ENCODE assay signal across 9 mouse cellular contexts in genomic region chr16:18036425-18036955, GRCm38 (mm10). TPM values are rescaled to one million over a fixed set of nuclear protein-coding genes. Genes with fewer than 3 reads are reported as not detected.
A peak's percentile ranks its signal among the peaks of the same experiment; 100 is the strongest.
DNase-seq lines count a peak whose midpoint lies in the region; ATAC-seq and TF ChIP-seq lines count a peak whose summit lies in the region.
"Had no signal": no experiment of that assay in that cellular context is flagged by ENCODE, and none has a peak within 500 bp of the region (broad histone marks: within the 10 kb centered on the region; RNA-seq: fewer than 3 reads in every experiment).

No protein-coding gene starts in this region.

- intact Hi-C loops in gastrocnemius, adult 2 months (cut with DNase I), result loop anchor here (2.0 kb wide), 1 partner anchor 126 kb away; the partner anchor contains the start of gene Ess2

- DNase-seq in 3134 (ENCODE audit: extremely low read depth, insufficient read length, low spot score) (peak; percentile 75), 3T3-L1 (ENCODE audit: low read depth, low spot score) (peak; percentile 85)
- peak; percentile 55 for DNase-seq in adrenal gland, postnatal 25 days
- DNase-seq in gastrocnemius, adult 2 months, result peak; percentile 65
- DNase-seq in kidney, adult 8-10 months, result peak; percentile 58 to 79
- DNase-seq in lung, adult 18-20 months, result peak; percentile 35 to 48
- peak; percentile 76 for DNase-seq in right cerebral cortex, postnatal 4 days

- ATAC-seq in frontal cortex, adult (ENCODE audit: low TSS enrichment), result no peak

- TF ChIP-seq CTCF in gastrocnemius, adult 2 months (IDR thresholded peaks at IDR 0.05), result peak; percentile 69

- H3K27ac ChIP-seq in gastrocnemius, adult 2 months, result no peak overlapping the region

- H3K4me3 ChIP-seq in gastrocnemius, adult 2 months, result no peak overlapping the region

RNA-seq across cellular contexts. Expression of gene Dgcr6, which starts 16.2 kb away (rescaled TPM):
- total RNA-seq in adrenal gland, postnatal 25 days (2021), result 71.9 and 82.3 TPM in 2 replicates
- 10 to 100 TPM; 45.5 to 46.2 TPM for total RNA-seq in gastrocnemius, adult 2 months (2021)

RNA-seq across cellular contexts. Expression of gene Prodh, which starts 53.5 kb away (rescaled TPM):
- 41.8 and 67.7 TPM in 2 replicates for total RNA-seq in adrenal gland, postnatal 25 days (2021)
- total RNA-seq in gastrocnemius, adult 2 months (2021), result 10 to 100 TPM; 11.0 to 18.9 TPM

RNA-seq across cellular contexts. Expression of gene Vpreb2, which starts 56.3 kb away (rescaled TPM):
- total RNA-seq in adrenal gland, postnatal 25 days (2021), result not detected in 2 replicates
- total RNA-seq in gastrocnemius, adult 2 months (2021), result not detected
- total RNA-seq: left cerebral cortex, postnatal 10 days had no signal
